9 mouse cellular contexts compared by ENCODE assay signal in the genomic region with DNA sequence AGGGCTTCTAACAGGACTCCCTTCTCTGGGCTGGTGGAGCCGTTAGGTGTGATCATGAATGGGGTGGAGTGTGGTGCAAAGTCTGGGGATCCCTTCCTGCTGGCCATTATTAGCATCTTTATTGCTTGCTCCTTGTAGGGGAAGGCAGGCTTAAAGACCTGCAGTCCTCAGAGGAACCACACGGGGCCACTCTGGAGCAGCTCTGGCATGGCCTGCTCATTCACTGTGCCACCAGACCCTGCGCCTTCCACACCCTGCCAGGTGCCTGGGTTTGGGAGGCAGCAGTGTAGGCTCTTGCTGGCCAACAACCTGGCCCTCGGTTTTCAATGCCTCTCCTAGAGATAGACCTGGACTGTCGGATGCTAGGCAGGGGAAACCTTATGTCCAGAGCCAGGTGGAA. TPM values are rescaled to one million over a fixed set of nuclear protein-coding genes. Genes with fewer than 3 reads are reported as not detected.
A peak's percentile ranks its signal among the peaks of the same experiment; 100 is the strongest.
DNase-seq lines count a peak whose midpoint lies in the region; ATAC-seq lines count a peak whose summit lies in the region.
"Had no signal": no experiment of that assay in that cellular context is flagged by ENCODE, and none has a peak within 500 bp of the region (broad histone marks: within the 10 kb centered on the region; RNA-seq: fewer than 3 reads in every experiment).

No protein-coding gene starts in this region.

- no peaks in the 10 kb centered on the region for H3K36me3 ChIP-seq in liver, embryonic 12.5 days
- H3K36me3 ChIP-seq in intestine, embryonic 14.5 days (ENCODE audit: control insufficient read depth, insufficient read depth, low read length): no peaks in the 10 kb centered on the region
- no peaks in the 10 kb centered on the region for H3K36me3 ChIP-seq in midbrain, embryonic 11.5 days (ENCODE audit: control insufficient read depth, insufficient read depth, low read length)
- H3K36me3 ChIP-seq in splenic B cell, adult 2 months (ENCODE audit: control insufficient read depth, insufficient read depth, low read length, poor library complexity, severe bottlenecking): no peaks in the 10 kb centered on the region
- H3K36me3 ChIP-seq: G1E had no signal

- no peak overlapping the region for H3K4me2 ChIP-seq in liver, embryonic 12.5 days
- no peak overlapping the region for H3K4me2 ChIP-seq in intestine, embryonic 14.5 days (ENCODE audit: low read length)
- H3K4me2 ChIP-seq in midbrain, embryonic 11.5 days: no peak overlapping the region

- ATAC-seq in liver, embryonic 12.5 days: no peak
- ATAC-seq in intestine, embryonic 14.5 days (replicated peaks; ENCODE audit: low FRiP score, low TSS enrichment, low read depth): peak; percentile 75
- peak; percentile 88 for ATAC-seq in midbrain, embryonic 11.5 days (ENCODE audit: low FRiP score)

- WGBS in liver, embryonic 12.5 days (ENCODE audit: insufficient replicate concordance): 10% methylated on average over 5 of the region's 5 CpGs
- WGBS in intestine, embryonic 14.5 days: 8% methylated on average over 5 of the region's 5 CpGs
- 6% methylated on average over 5 of the region's 5 CpGs for WGBS in midbrain, embryonic 11.5 days

- H3K4me3 ChIP-seq in liver, embryonic 12.5 days: no peak overlapping the region
- no peak overlapping the region for H3K4me3 ChIP-seq in intestine, embryonic 14.5 days (ENCODE audit: low read depth, low read length)
- H3K4me3 ChIP-seq in midbrain, embryonic 11.5 days (ENCODE audit: low read depth, low read length): no peak overlapping the region

- H3K27me3 ChIP-seq in liver, embryonic 12.5 days (replicated peaks): peaks cover 4% of the 10 kb centered on the region
- no peaks in the 10 kb centered on the region for H3K27me3 ChIP-seq in intestine, embryonic 14.5 days (replicated peaks; ENCODE audit: control insufficient read depth, insufficient read depth, low read length)
- no peaks in the 10 kb centered on the region for H3K27me3 ChIP-seq in midbrain, embryonic 11.5 days (ENCODE audit: control insufficient read depth, insufficient read depth, low read length)
- no peaks in the 10 kb centered on the region for H3K27me3 ChIP-seq in splenic B cell, adult 2 months (ENCODE audit: control insufficient read depth, insufficient read depth, low read length, poor library complexity, severe bottlenecking)

- intact Hi-C loops in gastrocnemius, postnatal 14 days (cut with DNase I; ENCODE audit: low total_unique reads): loop anchor here (2.0 to 5.0 kb wide), 2 partner anchors 59 to 131 kb away; no protein-coding TSS in a partner anchor

- H3K27ac ChIP-seq in liver, embryonic 12.5 days: no peak overlapping the region
- H3K27ac ChIP-seq in intestine, embryonic 14.5 days (ENCODE audit: low read depth): no peak overlapping the region
- H3K27ac ChIP-seq in midbrain, embryonic 11.5 days (ENCODE audit: low read depth, low read length): no peak overlapping the region

- no peak overlapping the region for H3K9ac ChIP-seq in liver, embryonic 12.5 days
- H3K9ac ChIP-seq in intestine, embryonic 14.5 days (ENCODE audit: low read length): no peak overlapping the region
- H3K9ac ChIP-seq in midbrain, embryonic 11.5 days (ENCODE audit: low read length): no peak overlapping the region

- no peaks in the 10 kb centered on the region for H3K4me1 ChIP-seq in liver, embryonic 12.5 days
- peaks cover 12% of the 10 kb centered on the region for H3K4me1 ChIP-seq in intestine, embryonic 14.5 days (replicated peaks; ENCODE audit: control insufficient read depth, insufficient read depth, low read length)
- peaks cover 4% of the 10 kb centered on the region; the same call in 1 of the 2 replicates for H3K4me1 ChIP-seq in midbrain, embryonic 11.5 days (ENCODE audit: control insufficient read depth, insufficient read depth, low read length)

- no peaks in the 10 kb centered on the region for H3K9me3 ChIP-seq in liver, embryonic 12.5 days (replicated peaks)
- no peaks in the 10 kb centered on the region for H3K9me3 ChIP-seq in intestine, embryonic 14.5 days (ENCODE audit: control insufficient read depth, low read length)
- H3K9me3 ChIP-seq in midbrain, embryonic 11.5 days (ENCODE audit: control insufficient read depth, low read length): no peaks in the 10 kb centered on the region

- peak; percentile 64 for DNase-seq in liver
- DNase-seq in embryo, embryonic 10.5 days (ENCODE audit: low spot score): peak; percentile 91
- peak; percentile 82 for DNase-seq in gastrocnemius, postnatal 14 days
- DNase-seq in intestine, embryonic 14.5 days (ENCODE audit: low spot score): peak; percentile 94
- DNase-seq in left cerebral cortex, adult 8-10 months (ENCODE audit: low spot score in 2 of 2): peak; percentile 67 to 86
- peak; percentile 99 for DNase-seq in midbrain, embryonic 11.5 days (ENCODE audit: low spot score, missing footprints)
- peak; percentile 34 for DNase-seq in splenic B cell, adult 2 months (ENCODE audit: low read depth, low spot score)

RNA-seq across cellular contexts. Expression of gene Eml1, which starts 7.0 kb away (rescaled TPM):
- 9.5 and 10.6 TPM in 2 replicates for polyA plus RNA-seq in liver, embryonic 12.5 days (2016; fragmentation: Nextera tagmentation; extraction: Ambion mirVana)
- 100 to 1,000 TPM; 114 to 127 TPM for total RNA-seq in gastrocnemius, postnatal 14 days (2021)
- 72.4 and 94.5 TPM in 2 replicates for polyA plus RNA-seq in intestine, embryonic 14.5 days (2014; fragmentation: Nextera tagmentation; extraction: Ambion mirVana)
- 10 to 100 TPM; 60.1 to 66.2 (median 60.8) TPM for total RNA-seq in left cerebral cortex, adult 8-10 months (2022)
- 108 and 111 TPM in 2 replicates for polyA plus RNA-seq in midbrain, embryonic 11.5 days (2014; fragmentation: Nextera tagmentation; extraction: Ambion mirVana)
- polyA plus RNA-seq: G1E had no signal

RNA-seq across cellular contexts. Expression of gene Cyp46a1, which starts 29.6 kb away (rescaled TPM):
- polyA plus RNA-seq in liver, embryonic 12.5 days (2016; fragmentation: Nextera tagmentation; extraction: Ambion mirVana): 0.86 and 1.7 TPM in 2 replicates
- total RNA-seq in gastrocnemius, postnatal 14 days (2021): under 1 TPM; 0.35 to 0.62 TPM
- polyA plus RNA-seq in intestine, embryonic 14.5 days (2014; fragmentation: Nextera tagmentation; extraction: Ambion mirVana): 4.7 and 5.1 TPM in 2 replicates
- 100 to 1,000 TPM; 254 to 259 (median 256) TPM for total RNA-seq in left cerebral cortex, adult 8-10 months (2022)
- 8.6 and 10.2 TPM in 2 replicates for polyA plus RNA-seq in midbrain, embryonic 11.5 days (2014; fragmentation: Nextera tagmentation; extraction: Ambion mirVana)
- polyA plus RNA-seq: G1E had no signal

RNA-seq across cellular contexts. Expression of gene Hhipl1, which starts 57.7 kb away (rescaled TPM):
- 0.07 and 0.17 TPM in 2 replicates for polyA plus RNA-seq in liver, embryonic 12.5 days (2016; fragmentation: Nextera tagmentation; extraction: Ambion mirVana)
- 1 to 10 TPM in 1 of 2 experiments, under 1 TPM in 1; 0.55 to 1.2 TPM for total RNA-seq in gastrocnemius, postnatal 14 days (2021)
- 0.28 and 0.67 TPM in 2 replicates for polyA plus RNA-seq in intestine, embryonic 14.5 days (2014; fragmentation: Nextera tagmentation; extraction: Ambion mirVana)
- 10 to 100 TPM in 3 of 4 experiments, 1 to 10 TPM in 1; 9.4 to 11.2 (median 10.7) TPM for total RNA-seq in left cerebral cortex, adult 8-10 months (2022)
- polyA plus RNA-seq in midbrain, embryonic 11.5 days (2014; fragmentation: Nextera tagmentation; extraction: Ambion mirVana): 2.7 and 3.5 TPM in 2 replicates
- polyA plus RNA-seq: G1E had no signal

Comparison
In these comparisons a context has a peak if more than half of its experiments do, and no peak if none do; other contexts are left out.
1. DNase-seq: peak in every context shown above with its lines; median percentile 99 in midbrain, embryonic 11.5 days; 94 in intestine, embryonic 14.5 days; 91 in embryo, embryonic 10.5 days; 82 in gastrocnemius, postnatal 14 days; 76 in left cerebral cortex, adult 8-10 months; 64 in liver; 34 in splenic B cell, adult 2 months.